In genomic region chr4:125893139-125893538, GRCm38 (mm10) we compare ENCODE assay signal across 21 mouse cellular contexts.
A peak's percentile ranks its signal among the peaks of the same experiment; 100 is the strongest.
DNase-seq lines count a peak whose midpoint lies in the region; ATAC-seq lines count a peak whose summit lies in the region.
"Had no signal": no experiment of that assay in that cellular context is flagged by ENCODE, and none has a peak within 500 bp of the region (broad histone marks: within the 10 kb centered on the region; RNA-seq: fewer than 3 reads in every experiment).

No protein-coding gene starts in this region.

- ATAC-seq in heart, embryonic 13.5 days (ENCODE audit: extremely low read depth, insufficient number of reproducible peaks, low FRiP score, low TSS enrichment): peak; percentile 33; the same call in 1 of the 2 replicates
- no peak for ATAC-seq in midbrain, embryonic 11.5 days (ENCODE audit: low FRiP score)
- ATAC-seq in midbrain, embryonic 16.5 days: no peak
- ATAC-seq in granulocyte monocyte progenitor cell, adult 5-6 weeks (replicated peaks; ENCODE audit: poor library complexity, severe bottlenecking): peak; percentile 33; the same call in 1 of the 2 replicates
- ATAC-seq: forebrain, embryonic 13.5 days; forebrain, embryonic 15.5 days; forebrain, postnatal 0 days had no signal

- no peaks in the 10 kb centered on the region for H3K36me3 ChIP-seq in heart, embryonic 13.5 days
- no peaks in the 10 kb centered on the region for H3K36me3 ChIP-seq in midbrain, embryonic 11.5 days (ENCODE audit: control insufficient read depth, insufficient read depth, low read length)
- no peaks in the 10 kb centered on the region for H3K36me3 ChIP-seq in midbrain, embryonic 16.5 days (ENCODE audit: control insufficient read depth, insufficient read depth, low read length)
- H3K36me3 ChIP-seq: embryonic facial prominence, embryonic 10.5 days; embryonic facial prominence, embryonic 12.5 days; forebrain, embryonic 15.5 days had no signal

- H3K9me3 ChIP-seq in heart, embryonic 13.5 days: no peaks in the 10 kb centered on the region
- no peaks in the 10 kb centered on the region for H3K9me3 ChIP-seq in midbrain, embryonic 11.5 days (ENCODE audit: control insufficient read depth, low read length)
- H3K9me3 ChIP-seq in midbrain, embryonic 16.5 days (replicated peaks; ENCODE audit: control insufficient read depth, low read length, poor library complexity, severe bottlenecking): no peaks in the 10 kb centered on the region
- H3K9me3 ChIP-seq: embryonic facial prominence, embryonic 10.5 days; embryonic facial prominence, embryonic 12.5 days; forebrain, embryonic 13.5 days; forebrain, embryonic 15.5 days had no signal

- H3K9ac ChIP-seq in heart, embryonic 13.5 days: no peak overlapping the region
- H3K9ac ChIP-seq in midbrain, embryonic 11.5 days (ENCODE audit: low read length): no peak overlapping the region
- no peak overlapping the region for H3K9ac ChIP-seq in midbrain, embryonic 16.5 days (ENCODE audit: low read depth, low read length)
- H3K9ac ChIP-seq: embryonic facial prominence, embryonic 12.5 days; forebrain, embryonic 13.5 days; forebrain, embryonic 15.5 days; forebrain, postnatal 0 days had no signal

- H3K4me3 ChIP-seq in heart, embryonic 13.5 days: no peak overlapping the region
- H3K4me3 ChIP-seq in midbrain, embryonic 11.5 days (ENCODE audit: low read depth, low read length): no peak overlapping the region
- H3K4me3 ChIP-seq in midbrain, embryonic 16.5 days (ENCODE audit: low read depth, low read length): no peak overlapping the region
- H3K4me3 ChIP-seq: embryonic facial prominence, embryonic 10.5 days; embryonic facial prominence, embryonic 12.5 days; forebrain, embryonic 13.5 days; forebrain, embryonic 15.5 days had no signal

- H3K27ac ChIP-seq in heart, embryonic 13.5 days (replicated peaks): no peak overlapping the region
- no peak overlapping the region for H3K27ac ChIP-seq in midbrain, embryonic 11.5 days (ENCODE audit: low read depth, low read length)
- H3K27ac ChIP-seq in midbrain, embryonic 16.5 days (ENCODE audit: low read length): no peak overlapping the region
- H3K27ac ChIP-seq: embryonic facial prominence, embryonic 10.5 days; embryonic facial prominence, embryonic 12.5 days; forebrain, embryonic 13.5 days; forebrain, embryonic 15.5 days had no signal

- H3K4me1 ChIP-seq in heart, embryonic 13.5 days: peaks cover 29% of the 10 kb centered on the region
- H3K4me1 ChIP-seq in midbrain, embryonic 11.5 days (ENCODE audit: control insufficient read depth, insufficient read depth, low read length): no peaks in the 10 kb centered on the region
- H3K4me1 ChIP-seq in midbrain, embryonic 16.5 days (ENCODE audit: control insufficient read depth, insufficient read depth, low read length): peaks cover 8% of the 10 kb centered on the region; the same call in 1 of the 2 replicates
- H3K4me1 ChIP-seq: forebrain, embryonic 13.5 days had no signal

- no peak for DNase-seq in heart, adult 8-10 months (ENCODE audit: low spot score)
- peak; percentile 17 for DNase-seq in midbrain, embryonic 11.5 days (ENCODE audit: low spot score, missing footprints)
- DNase-seq in frontal cortex, adult 2 months (ENCODE audit: extremely low spot score in 1 of 2, low spot score in 1 of 2): no peak
- DNase-seq in spleen, postnatal 36 days (ENCODE audit: low spot score in 2 of 2): no peak
- DNase-seq: adrenal gland, adult 2 months; adrenal gland, postnatal 10 days; adrenal gland, postnatal 25 days; cerebellum, adult 11 months; cerebellum, adult 18-20 months; cerebellum, adult 8-10 months; cerebellum, adult 9-11 months; cerebellum, postnatal 14 days; cerebellum, postnatal 36 days; forebrain, postnatal 0 days had no signal

- H3K4me2 ChIP-seq in heart, embryonic 13.5 days: no peak overlapping the region
- no peak overlapping the region for H3K4me2 ChIP-seq in midbrain, embryonic 11.5 days
- no peak overlapping the region for H3K4me2 ChIP-seq in midbrain, embryonic 16.5 days (ENCODE audit: low read length)
- H3K4me2 ChIP-seq: embryonic facial prominence, embryonic 12.5 days; forebrain, embryonic 13.5 days; forebrain, embryonic 15.5 days had no signal

- WGBS in heart, embryonic 13.5 days: 74% methylated on average over 6 of the region's 6 CpGs
- WGBS in midbrain, embryonic 11.5 days: 74% methylated on average over 6 of the region's 6 CpGs
- 80% methylated on average over 6 of the region's 6 CpGs for WGBS in midbrain, embryonic 16.5 days

- H3K27me3 ChIP-seq in heart, embryonic 13.5 days (replicated peaks): 0 out of 2 replicates have a peak, but pooled peaks cover 4% of the 10 kb centered on the region
- no peaks in the 10 kb centered on the region for H3K27me3 ChIP-seq in midbrain, embryonic 11.5 days (ENCODE audit: control insufficient read depth, insufficient read depth, low read length)
- no peaks in the 10 kb centered on the region for H3K27me3 ChIP-seq in midbrain, embryonic 16.5 days (ENCODE audit: control insufficient read depth, insufficient read depth, low read depth, low read length)
- H3K27me3 ChIP-seq: embryonic facial prominence, embryonic 12.5 days; forebrain, embryonic 13.5 days; forebrain, embryonic 15.5 days had no signal

Comparison
In these comparisons a context has a peak if more than half of its experiments do, and no peak if none do; other contexts are left out.
1. ATAC-seq: peak in heart, embryonic 13.5 days (single experiment) and granulocyte monocyte progenitor cell, adult 5-6 weeks (single experiment); none in midbrain, embryonic 11.5 days (single experiment) and midbrain, embryonic 16.5 days (single experiment).